Mouse (Mus musculus): Measurements from ENCODE around the gene Wnt1. TPM values are rescaled to one million over a fixed set of nuclear protein-coding genes. Genes with fewer than 3 reads are reported as not detected.
A peak's percentile ranks its signal among the peaks of the same experiment; 100 is the strongest.

The Wnt1 gene
- polyA plus RNA-seq, 1 experiment = not detected

DNA sequence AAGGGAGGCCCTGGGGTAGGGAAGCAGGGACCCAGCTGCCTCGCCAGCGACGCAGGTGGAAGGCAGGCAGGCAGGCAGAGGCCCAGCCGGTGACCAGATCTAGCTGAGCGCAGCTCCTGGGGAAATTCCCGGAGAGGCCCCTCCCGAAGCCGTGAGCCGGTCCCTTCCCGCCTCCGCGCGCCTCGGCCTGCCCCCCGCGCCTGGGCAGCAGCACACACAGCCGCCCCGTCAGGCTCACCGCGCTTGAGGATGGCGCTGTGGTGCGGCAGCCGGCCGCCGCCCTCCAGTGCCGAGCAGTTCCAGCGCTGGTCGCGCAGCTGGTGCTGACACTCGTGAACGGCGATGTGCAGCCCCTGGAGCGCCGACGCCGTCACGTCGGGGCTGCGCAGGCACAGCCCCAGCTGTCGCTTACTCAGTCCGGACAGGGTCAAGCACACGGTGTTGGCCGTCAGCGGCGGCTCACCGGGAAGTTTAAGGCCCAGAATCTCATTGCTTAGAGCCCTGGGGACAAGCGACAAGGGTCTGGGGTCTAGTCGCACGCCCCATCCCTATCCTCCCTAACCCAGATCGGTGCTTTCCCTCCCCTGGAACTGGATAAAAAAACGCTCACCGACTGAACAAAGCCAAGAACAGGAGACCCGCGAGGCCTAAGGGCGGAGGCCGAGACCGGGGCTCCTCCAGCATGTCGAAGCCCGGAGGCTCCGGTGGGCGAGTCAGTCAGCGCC lies 13.2 kb upstream of the Wnt1 start:
- Histone ChIP-seq H3K4me1 (ENCODE audit: control insufficient read depth, insufficient read depth, low read length) (peaks cover 3% of the 10 kb centered on the region; the same call in 1 of the 2 replicates), H3K4me3 (replicated peaks; ENCODE audit: extremely low read depth, low read depth, low read length) (no peak overlapping the region)
- 2% methylated on average over 62 of the region's 62 CpGs for WGBS
- DNase-seq = peak; percentile 30
- no peak for TF ChIP-seq POLR2A (IDR thresholded peaks at IDR 0.05; ENCODE audit: borderline replicate concordance, extremely low read depth, low read depth, low read length)
- TF ChIP-seq CTCF (IDR thresholded peaks at IDR 0.05; ENCODE audit: insufficient read depth, low read length) = no peak

DNA sequence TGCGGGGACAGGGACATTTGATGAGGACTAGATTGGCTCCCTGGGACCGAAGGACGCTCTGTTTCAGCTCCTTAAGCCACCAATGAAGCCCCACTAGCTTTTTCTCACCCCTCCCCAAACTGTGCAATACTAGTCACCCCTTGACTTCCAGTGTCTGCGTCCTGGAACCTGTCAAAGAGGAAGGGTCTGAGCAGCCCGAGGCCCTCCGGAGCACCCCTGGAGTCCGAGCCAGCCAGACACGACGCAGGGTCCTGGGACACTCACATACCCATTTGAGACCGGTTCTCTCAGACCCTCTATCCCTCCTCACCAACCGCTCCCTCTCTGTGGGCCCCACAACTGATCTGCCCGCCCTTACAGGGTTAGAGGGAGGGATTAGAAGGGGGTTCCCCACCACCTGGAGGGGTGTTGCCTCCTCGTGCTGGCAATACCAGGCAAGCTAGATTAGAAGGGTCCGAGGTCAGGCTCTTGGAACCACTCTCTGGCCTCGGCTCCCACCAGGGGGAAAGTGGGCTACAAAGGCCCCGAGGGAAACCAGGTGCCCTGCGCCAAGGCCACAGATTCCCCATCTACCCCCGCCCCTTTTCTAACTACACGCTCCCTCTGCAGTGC lies 12.5 kb upstream of the Wnt1 start:
- DNase-seq = no peak
- H3K4me3 ChIP-seq (replicated peaks; ENCODE audit: extremely low read depth, low read depth, low read length) = no peak overlapping the region

DNA sequence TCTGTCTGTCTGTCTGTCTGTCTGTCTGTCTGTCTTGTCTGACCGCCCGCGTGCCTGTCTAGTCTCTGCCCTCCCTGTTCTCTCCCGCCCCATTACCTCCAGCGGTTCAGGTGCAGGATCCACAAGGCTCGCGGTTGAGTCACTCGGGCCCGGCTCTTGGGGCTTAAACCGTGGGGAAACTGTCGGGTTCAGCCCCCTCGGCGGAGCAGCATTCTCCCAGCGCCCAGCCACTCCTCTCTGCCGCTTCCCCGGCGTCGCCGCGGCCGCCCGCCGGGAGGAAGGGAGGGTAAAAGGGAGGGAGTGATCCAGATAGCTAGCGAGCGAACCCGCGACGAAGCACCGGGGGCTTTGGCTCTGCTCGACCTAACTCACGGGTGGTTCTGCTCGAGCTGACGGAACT lies 11.9 kb upstream of the Wnt1 start, which contains the start of gene Wnt10b:
TSS of gene Wnt10b (minus strand) at position 389 of the 400 bp plus-strand sequence.
- under 1% methylated on average over 23 of the region's 33 CpGs for WGBS
- TF ChIP-seq CTCF (IDR thresholded peaks at IDR 0.05; ENCODE audit: insufficient read depth, low read length) (no peak), POLR2A (IDR thresholded peaks at IDR 0.05; ENCODE audit: borderline replicate concordance, extremely low read depth, low read depth, low read length) (no peak)
- DNase-seq = peak; percentile 37
- Histone ChIP-seq H3K4me3 (replicated peaks; ENCODE audit: extremely low read depth, low read depth, low read length) (peak within 1 kb of the TSS; percentile 11), H3K4me1 (ENCODE audit: control insufficient read depth, insufficient read depth, low read length) (peaks cover 2% of the 10 kb centered on the region; the same call in 1 of the 2 replicates)

More for the DNA sequence above, 12.5 kb upstream of the Wnt1 start:
- TF ChIP-seq CTCF (IDR thresholded peaks at IDR 0.05; ENCODE audit: insufficient read depth, low read length) (no peak), POLR2A (IDR thresholded peaks at IDR 0.05; ENCODE audit: borderline replicate concordance, extremely low read depth, low read depth, low read length) (no peak)
- 12% methylated on average over 19 of the region's 19 CpGs for WGBS
- peaks cover 3% of the 10 kb centered on the region; the same call in 1 of the 2 replicates for H3K4me1 ChIP-seq (ENCODE audit: control insufficient read depth, insufficient read depth, low read length)

DNA sequence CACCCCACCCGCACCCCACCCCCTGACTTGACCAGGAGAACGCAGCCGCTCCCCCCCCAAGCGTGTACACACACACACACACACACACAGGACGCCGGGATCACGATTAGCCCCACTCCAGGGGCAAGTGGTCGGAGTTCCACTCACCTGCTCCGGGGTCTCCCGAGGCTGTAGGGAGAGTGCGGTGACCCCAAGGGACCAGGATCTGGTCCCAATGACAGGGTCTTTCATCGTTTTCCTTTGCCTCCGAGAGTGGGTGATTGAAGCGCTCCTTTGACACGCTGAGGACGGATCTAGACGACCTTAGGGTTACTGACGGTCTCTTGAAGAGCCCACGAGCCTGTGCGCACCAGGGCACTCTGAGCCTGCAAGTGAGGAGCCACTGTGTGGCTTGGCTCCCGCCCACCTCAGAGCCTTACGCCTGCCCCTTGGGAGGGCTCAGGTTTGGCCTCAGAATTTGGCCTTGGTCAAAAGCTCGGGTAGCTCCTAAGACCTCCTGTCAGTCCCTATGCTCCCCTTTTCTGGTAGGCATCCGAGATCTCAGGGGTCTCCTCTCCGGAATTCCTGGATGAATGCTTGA lies 11.4 kb upstream of the Wnt1 start:
- no peaks in the 10 kb centered on the region for H3K4me1 ChIP-seq (ENCODE audit: control insufficient read depth, insufficient read depth, low read length)
- WGBS = 4% methylated on average over 25 of the region's 25 CpGs
- no peak overlapping the region for H3K4me3 ChIP-seq (replicated peaks; ENCODE audit: extremely low read depth, low read depth, low read length)
- DNase-seq = no peak
- TF ChIP-seq CTCF (IDR thresholded peaks at IDR 0.05; ENCODE audit: insufficient read depth, low read length) (no peak), POLR2A (IDR thresholded peaks at IDR 0.05; ENCODE audit: borderline replicate concordance, extremely low read depth, low read depth, low read length) (no peak)

DNA sequence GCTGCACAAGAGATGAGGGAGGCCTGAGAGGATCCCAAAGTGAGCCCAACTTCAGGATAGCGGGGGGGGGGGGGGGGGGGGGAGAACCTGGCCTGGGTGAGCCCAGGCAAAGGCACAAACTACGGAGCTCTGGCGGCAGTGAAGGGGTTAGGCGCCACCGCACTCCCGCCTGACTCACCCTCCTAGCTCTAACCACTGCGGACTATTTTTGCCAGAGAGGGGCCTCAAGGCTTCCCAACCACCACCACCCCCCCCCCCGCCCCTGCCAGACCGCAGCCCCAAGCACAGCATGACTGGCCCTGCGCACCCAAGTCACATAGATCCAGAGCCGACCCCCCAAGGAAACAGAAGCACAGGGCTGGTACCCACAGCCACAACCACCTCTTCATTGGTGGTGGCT lies 10.9 kb upstream of the Wnt1 start:
- Histone ChIP-seq H3K4me1 (ENCODE audit: control insufficient read depth, insufficient read depth, low read length) (no peaks in the 10 kb centered on the region), H3K4me3 (replicated peaks; ENCODE audit: extremely low read depth, low read depth, low read length) (no peak overlapping the region)
- DNase-seq = no peak
- WGBS = 19% methylated on average over 11 of the region's 11 CpGs
- no peak for TF ChIP-seq CTCF (IDR thresholded peaks at IDR 0.05; ENCODE audit: insufficient read depth, low read length)
- TF ChIP-seq POLR2A (IDR thresholded peaks at IDR 0.05; ENCODE audit: borderline replicate concordance, extremely low read depth, low read depth, low read length) = no peak

DNA sequence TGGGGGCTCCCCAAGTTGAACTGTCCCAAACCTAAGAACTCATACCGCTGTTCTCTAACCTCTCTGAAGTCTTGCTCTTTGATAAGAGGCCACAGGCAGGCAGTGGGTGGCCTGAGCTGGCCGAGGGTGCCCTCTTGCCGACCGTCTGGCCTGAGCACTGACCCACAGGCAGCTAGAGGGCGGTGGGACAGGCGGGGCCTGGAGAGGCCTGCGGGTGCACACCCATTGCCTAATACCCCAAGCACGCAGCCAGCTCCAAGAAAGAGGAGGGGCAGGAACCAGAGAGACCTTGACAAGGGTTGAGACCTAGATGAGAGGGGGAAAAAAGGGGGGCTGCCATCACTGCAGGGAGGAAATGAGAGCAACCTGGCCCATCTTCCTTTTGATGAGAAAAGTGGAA lies 9.6 kb upstream of the Wnt1 start:
- no peak overlapping the region for H3K4me3 ChIP-seq (replicated peaks; ENCODE audit: extremely low read depth, low read depth, low read length)
- no peak for DNase-seq
- 13% methylated on average over 8 of the region's 8 CpGs for WGBS
- H3K4me1 ChIP-seq (ENCODE audit: control insufficient read depth, insufficient read depth, low read length) = no peaks in the 10 kb centered on the region
- TF ChIP-seq POLR2A (IDR thresholded peaks at IDR 0.05; ENCODE audit: borderline replicate concordance, extremely low read depth, low read depth, low read length) (no peak), CTCF (IDR thresholded peaks at IDR 0.05; ENCODE audit: insufficient read depth, low read length) (no peak)

DNA sequence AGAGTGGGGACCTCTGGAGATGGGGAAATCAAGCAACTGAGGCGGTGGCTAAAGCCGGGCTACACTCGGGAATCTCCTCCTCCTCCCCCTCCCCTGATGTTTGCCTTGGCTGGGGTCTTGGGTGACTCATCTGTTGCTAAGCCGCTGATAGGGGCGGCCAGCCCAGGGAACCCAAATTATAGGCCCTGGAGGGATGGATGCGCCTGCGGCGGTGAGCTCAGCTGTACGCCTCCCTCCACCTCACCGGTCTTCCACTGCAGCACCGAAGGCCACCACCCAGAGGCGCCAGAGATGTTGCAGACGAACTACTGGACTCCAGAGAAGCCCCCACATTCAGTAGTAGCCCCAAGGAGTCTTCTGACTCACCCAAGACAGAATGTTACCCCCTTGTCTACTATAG lies 9.1 kb upstream of the Wnt1 start:
- TF ChIP-seq POLR2A (IDR thresholded peaks at IDR 0.05; ENCODE audit: borderline replicate concordance, extremely low read depth, low read depth, low read length) = no peak
- 0 out of 2 replicates have a peak, but pooled peaks have one; percentile 5 for TF ChIP-seq CTCF (IDR thresholded peaks at IDR 0.05; ENCODE audit: insufficient read depth, low read length)
- 29% methylated on average over 13 of the region's 13 CpGs for WGBS
- Histone ChIP-seq H3K4me3 (replicated peaks; ENCODE audit: extremely low read depth, low read depth, low read length) (no peak overlapping the region), H3K4me1 (ENCODE audit: control insufficient read depth, insufficient read depth, low read length) (no peaks in the 10 kb centered on the region)
- no peak for DNase-seq

DNA sequence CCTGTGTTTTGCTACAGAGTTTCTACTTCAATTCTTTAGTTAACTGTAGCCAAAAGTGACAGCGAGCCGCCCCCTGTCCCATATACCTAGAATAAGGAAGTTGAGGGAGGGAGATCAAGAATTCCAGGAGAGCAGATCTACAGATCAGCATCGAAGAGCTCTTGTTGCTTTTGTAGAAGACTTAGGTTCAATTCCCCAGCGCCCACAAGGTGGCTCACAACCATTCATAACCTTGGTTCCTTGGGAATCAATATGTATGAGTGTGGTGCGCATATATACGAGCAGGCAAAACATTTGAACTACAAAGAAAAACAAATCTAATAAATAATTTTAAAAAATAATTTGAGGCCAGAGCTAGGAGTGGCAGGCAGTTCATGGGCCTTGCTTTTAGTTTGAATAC lies 8.5 kb upstream of the Wnt1 start:
- H3K4me3 ChIP-seq (replicated peaks; ENCODE audit: extremely low read depth, low read depth, low read length) = no peak overlapping the region
- DNase-seq = no peak
- H3K4me1 ChIP-seq (ENCODE audit: control insufficient read depth, insufficient read depth, low read length) = no peaks in the 10 kb centered on the region
- WGBS = 52% methylated on average over 6 of the region's 6 CpGs
- TF ChIP-seq CTCF (IDR thresholded peaks at IDR 0.05; ENCODE audit: insufficient read depth, low read length) (no peak), POLR2A (IDR thresholded peaks at IDR 0.05; ENCODE audit: borderline replicate concordance, extremely low read depth, low read depth, low read length) (no peak)

DNA sequence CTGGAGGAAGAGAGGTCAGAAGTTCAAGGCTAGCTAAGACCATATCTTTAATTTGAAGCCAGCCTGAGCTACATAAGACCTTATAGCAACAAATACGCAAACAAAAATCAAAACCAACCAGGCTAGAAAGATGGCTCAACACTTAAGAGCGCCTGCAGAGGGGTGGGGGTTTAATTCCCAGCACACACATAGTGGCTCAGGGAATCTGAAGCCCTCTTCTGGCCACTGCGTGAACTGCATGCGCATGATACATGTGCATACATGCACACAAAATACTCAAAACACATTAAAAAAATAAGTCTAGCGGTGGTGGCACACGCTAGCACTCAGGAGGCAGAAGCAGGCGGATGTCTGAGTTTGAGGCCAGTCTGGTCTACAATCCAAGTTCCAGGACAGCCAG lies 3.9 kb upstream of the Wnt1 start:
- Histone ChIP-seq H3K4me3 (replicated peaks; ENCODE audit: extremely low read depth, low read depth, low read length) (no peak overlapping the region), H3K4me1 (ENCODE audit: control insufficient read depth, insufficient read depth, low read length) (peaks cover 8% of the 10 kb centered on the region; the same call in 1 of the 2 replicates)
- TF ChIP-seq POLR2A (IDR thresholded peaks at IDR 0.05; ENCODE audit: borderline replicate concordance, extremely low read depth, low read depth, low read length) (no peak), CTCF (IDR thresholded peaks at IDR 0.05; ENCODE audit: insufficient read depth, low read length) (peak; percentile 54)
- no peak for DNase-seq
- WGBS = 44% methylated on average over 7 of the region's 7 CpGs

Data from lung, adult 2 months (tissue).